Mouse (Mus musculus) retina, postnatal 1 day (tissue): ENCODE results near the gene Tspan5.

Source experiments
- DNase-seq: peaks from one replicate; pipeline ENCODE4 v3.0.0-alpha.2; 2012

Tspan5 gene

DNA sequence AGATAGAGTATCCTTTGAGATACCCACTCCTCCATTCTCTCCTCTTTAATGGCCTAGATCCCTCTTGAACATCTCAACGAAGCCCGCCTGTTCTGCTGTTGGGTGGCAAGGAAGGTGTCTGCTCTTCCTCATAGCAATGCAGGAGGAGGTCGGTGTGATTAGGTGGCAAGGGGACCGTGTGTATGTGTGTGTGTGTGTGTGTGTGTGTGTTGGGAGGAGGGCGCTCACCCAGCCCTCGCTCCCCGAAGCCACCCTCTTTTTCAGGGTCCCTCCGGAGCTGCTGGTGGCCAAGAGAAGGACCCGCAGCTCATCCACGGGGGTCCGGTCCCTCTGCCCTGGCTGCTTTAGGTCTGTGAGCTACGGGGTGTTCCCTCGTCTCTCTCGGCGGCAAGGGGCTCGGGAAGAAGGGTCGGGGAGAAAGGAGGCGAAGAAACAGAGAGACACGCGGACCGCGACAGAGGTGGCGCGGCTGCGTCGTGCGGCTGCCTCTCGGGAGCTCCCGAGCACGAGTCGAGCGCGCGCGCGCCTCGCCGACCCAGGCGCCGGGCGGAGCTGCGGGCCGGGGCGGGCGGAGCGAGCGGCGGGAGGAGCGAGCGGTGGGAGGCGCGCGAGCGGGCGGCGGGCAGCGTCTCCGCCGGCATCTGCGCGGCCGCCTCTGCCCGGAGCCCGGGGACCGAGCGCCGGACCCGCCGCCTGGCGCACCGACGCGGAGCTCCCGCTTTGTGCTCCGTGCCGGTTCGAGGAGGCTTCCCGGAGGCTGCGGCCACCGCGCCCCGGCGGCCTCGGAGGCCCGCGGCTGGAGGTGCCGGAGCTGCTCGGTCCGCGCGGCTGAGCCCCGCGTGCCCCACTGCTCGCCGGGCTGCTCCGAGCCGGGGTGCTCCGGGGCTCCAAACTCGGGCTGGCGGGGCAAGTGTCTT, at the start of gene Tspan5:
Tspan5 (plus strand) TSS at position 547 of the 917 bp plus-strand sequence.
- DNase-seq: peak; percentile 89

- no peak for DNase-seq
Measured at GRCm38 (mm10) chr3:138692302-138692701, 49.7 kb upstream of the Tspan5 start.

- DNase-seq: peak; percentile 25
Measured at GRCm38 (mm10) chr3:138703399-138703798, 38.6 kb upstream of the Tspan5 start.

- DNase-seq: peak; percentile 60
Measured at GRCm38 (mm10) chr3:138704469-138704868, 37.5 kb upstream of the Tspan5 start.

DNA sequence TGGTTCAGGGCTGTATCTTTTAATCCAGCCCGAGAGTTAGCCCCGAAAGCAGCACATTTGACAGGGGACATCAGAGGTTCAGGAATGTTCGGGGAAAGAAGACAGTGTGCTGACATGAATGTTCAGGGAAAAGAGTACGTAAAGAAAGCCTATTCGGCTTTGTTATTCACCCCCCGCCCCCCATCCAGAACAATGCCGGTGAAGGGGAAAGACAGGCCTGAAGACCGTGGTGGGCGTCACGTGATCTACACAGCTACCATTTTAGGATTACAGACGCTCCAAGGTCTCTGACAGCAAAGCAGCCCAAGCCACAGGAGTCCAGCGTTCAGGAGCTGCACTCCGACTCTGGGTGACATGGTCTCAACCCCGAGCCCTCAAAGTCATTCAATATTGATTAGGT, 36.1 kb upstream of the Tspan5 start:
- DNase-seq: peak; percentile 17

DNA sequence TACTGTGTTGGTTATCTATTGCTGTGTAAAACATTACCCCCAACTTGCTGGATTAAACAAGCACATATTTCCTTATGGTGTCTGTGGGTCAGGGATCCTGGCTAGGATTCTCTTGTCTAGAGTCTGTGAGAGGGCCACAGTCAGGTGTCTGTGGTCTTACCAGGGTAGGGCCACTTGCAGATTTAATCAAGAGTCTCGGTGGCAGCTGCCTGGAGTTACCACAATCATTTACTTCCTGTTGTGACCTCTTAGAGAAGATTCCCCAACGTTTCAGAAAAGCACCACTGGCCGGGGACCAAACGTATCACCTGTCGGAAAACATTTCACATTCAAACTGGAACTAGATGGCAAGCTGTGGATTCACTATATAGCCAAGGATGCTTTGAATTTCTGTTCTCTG, 32.8 kb upstream of the Tspan5 start:
- DNase-seq: no peak

DNA sequence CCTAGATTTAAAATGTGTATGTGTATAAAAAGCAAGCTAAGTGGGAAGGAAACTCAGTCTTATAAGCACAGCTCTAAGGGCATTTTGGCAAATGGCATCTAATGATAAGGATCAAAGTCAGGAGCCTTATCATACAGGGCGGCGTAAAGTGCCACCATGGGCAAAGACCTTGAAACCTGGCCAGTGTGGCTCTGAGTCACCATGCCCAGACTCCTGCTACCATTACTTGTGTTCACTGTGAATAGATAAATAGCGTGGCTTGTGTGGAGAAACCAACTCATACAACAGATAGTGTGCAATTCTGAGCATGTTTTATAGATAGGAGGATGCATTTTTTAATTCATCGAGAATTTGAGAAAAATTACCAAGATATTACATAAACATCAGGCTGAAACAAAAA, 30.0 kb upstream of the Tspan5 start:
- no peak for DNase-seq

DNA sequence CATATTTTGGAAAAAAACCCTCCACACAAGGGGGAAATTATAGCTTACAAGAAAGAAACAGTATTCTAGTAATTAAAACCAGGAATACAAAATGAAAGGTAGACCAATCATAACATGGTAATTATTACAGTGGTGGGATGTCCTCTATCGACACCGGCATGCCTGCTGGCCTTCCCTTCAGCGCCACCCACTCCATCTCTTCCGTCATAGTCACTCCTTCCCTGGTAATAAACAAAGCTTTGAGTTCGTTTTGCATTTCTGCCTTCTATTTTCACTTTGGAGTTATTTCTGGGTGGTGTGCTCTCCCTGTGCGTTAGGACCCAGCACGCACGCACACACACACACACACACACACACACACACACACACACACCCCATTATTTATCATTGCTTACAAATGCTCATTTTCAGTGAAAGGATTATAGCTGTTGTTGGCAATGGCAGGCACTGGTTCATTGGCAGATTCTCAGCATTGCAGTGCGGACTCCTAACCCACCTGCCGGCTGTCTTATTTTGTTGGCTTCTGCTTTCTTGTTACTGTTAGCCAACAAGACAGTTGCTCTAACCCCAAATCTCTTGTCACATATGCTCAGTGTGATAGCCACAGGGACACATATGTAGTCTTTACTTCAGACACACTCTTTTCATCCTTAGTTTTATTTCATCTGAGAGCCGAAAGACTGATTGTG, 29.4 kb upstream of the Tspan5 start:
- DNase-seq: no peak

DNA sequence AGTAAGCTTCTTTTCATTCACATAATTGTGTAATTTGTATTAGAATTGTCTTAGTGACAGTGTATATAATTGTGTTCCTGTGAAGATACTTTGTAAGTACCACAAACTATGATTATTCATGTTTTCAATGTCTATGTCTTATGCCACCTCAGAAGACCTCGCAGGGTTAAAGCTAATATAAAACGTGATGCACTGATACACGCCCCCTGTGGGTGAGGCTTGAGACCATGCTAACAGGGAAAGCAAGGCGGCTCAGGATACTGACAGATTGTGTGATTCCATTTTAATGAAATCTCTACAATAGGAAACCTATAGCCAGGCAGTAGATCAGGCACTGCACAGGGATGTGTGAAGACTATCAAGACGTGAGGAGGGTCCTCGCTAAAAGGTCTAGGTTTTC, 28.9 kb upstream of the Tspan5 start:
- no peak for DNase-seq

DNA sequence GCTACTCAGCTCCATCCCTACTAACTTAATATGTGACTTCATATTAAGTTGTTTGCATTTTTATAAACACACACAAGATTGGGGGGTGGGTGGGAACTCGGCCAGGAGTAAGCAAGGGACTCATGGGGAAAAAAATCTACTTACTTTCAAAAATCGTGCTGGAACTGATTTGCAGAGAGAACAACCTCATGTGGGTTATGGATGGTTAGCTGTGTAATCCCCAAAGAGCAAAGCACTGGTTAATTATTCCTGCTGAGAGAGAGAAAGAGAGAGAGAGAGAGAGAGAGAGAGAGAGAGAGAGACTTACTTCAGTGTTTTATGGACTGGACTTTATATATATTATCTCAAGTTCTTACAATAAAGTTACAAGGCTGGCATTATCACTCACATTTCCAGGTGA, 27.2 kb upstream of the Tspan5 start:
- DNase-seq: no peak

DNA sequence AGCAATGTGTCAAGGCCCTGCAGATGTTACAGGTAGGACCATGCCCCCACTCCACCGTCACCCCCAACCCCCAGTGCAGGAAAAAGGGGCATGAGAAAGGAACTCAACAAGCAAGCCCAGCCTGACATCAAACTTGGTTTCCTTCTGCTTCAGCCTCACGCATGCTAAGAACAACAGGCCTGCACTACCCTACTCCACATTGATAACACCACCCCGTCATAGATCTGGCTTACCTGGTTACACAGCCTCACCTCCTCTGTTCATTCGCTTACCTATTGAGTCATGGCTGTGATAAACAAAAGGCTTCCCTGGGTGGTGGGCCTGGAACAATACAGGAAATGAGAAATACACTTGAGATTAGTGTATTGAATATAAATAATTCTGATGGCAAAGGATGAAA, 26.8 kb upstream of the Tspan5 start:
- no peak for DNase-seq

GRCm38 (mm10) chr3:138717040-138717439, 25.0 kb upstream of the Tspan5 start:
- no peak for DNase-seq

GRCm38 (mm10) chr3:138722152-138722551, 19.8 kb upstream of the Tspan5 start:
- DNase-seq: no peak

DNA sequence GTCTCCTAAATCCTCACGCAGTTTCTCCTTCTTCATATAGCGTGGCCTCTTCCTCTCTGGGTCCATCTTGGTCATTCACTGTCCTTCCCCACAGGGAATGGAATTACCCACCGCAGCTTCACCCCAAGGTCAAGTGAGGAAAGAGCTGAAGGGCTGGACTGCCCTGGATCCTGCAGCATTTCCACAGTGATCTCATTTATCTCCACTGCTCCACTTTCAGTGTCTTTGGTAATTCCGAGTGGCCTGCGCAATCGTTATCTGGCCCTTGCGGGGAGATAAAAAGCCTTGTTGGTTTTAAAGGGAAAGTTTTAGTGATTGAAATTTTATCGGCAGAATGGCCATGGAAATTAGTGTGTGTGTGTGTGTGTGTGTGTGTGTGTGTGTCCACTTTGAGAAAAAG, 14.4 kb upstream of the Tspan5 start:
- DNase-seq: no peak

- DNase-seq: no peak
Measured at GRCm38 (mm10) chr3:138728840-138729239, 13.2 kb upstream of the Tspan5 start.

DNA sequence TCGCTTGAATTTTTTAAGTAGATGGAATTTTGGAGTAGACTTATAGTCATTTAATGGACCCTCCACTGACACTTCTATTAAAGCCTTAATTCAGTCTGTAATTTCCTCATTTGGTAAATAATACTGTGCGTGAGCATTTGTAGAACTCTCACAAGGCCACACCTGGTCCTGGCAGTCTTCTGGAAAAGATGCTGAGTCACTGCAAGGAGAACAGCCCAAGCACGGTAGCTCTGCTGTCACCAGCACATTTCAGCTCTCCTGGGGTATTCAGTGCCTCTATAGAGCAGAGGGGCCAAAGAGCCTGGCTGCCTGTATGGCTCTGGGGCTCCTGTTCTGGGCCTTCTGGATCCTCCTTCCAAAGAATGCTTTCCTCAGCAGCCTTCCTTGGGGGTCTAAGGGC, 11.2 kb upstream of the Tspan5 start:
- no peak for DNase-seq

DNA sequence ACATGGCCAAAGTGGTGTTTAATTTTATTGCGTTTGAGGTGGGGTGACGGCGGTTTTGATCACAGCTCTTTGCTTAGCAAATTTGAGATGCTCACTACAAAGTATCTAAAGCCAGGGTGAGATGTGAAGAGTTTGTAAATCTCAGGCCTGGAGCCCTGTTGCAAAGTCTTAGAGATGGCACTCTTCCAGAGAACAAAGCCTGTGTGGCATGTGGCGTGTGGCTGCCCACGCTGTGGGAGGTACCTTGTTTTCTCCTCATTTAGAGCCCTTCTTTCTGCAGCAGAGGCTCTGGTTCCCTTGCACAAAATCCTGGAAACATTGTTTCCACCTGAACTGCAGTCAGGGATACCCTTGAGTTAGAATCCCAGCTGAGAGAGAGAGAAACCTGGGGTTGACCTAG, 6.2 kb upstream of the Tspan5 start:
- no peak for DNase-seq

DNA sequence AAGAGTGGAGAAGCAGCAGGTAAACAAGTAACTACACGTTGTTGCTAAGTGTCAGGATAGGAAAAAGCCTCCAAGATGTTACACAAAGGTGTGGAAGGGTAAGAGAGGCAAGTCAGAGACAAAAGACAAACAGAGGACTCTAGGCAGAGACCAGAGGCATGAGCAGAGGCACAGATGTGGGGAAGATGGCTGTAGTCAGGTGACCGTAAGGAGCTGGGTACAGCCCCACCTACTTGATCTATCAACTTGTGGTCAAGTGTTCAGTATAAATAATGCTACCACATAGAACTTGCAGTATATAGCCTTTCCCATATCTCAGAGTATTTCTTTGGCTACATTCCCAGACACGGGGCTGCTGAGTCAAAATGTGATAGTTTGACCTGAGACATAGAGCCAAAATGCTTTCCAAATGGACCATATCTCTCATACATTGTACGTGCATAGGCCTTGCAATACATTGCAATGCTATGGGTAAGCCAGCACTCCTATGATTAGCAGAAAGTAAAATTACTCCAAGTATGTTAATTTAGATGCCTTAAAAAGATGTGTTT, 2.8 kb upstream of the Tspan5 start:
- no peak for DNase-seq

DNA sequence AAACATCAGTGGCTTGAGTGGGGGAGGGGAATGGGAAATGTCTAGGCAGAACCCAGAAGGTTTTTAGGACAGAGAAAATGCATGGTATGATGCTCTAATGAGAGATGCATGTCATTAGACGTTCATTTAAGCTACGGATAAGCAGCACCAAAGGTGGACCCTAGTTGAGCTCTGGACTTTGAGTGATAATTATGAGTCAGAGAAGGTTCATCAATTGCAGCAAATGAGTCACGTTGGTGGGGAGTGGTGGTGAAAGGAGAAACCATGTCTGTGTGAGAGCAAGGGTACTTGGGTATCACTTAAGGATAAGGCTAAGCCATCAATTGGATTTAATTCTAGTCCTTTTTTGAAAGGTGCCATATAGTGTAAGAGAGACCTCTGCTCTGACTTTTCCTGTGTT, 1.7 kb upstream of the Tspan5 start:
- DNase-seq: no peak

GRCm38 (mm10) chr3:138740843-138741540, 1.0 kb upstream of the Tspan5 start:
- no peak for DNase-seq

- DNase-seq: no peak
Measured at GRCm38 (mm10) chr3:138742566-138742930, 553 bp downstream of the Tspan5 start.

DNA sequence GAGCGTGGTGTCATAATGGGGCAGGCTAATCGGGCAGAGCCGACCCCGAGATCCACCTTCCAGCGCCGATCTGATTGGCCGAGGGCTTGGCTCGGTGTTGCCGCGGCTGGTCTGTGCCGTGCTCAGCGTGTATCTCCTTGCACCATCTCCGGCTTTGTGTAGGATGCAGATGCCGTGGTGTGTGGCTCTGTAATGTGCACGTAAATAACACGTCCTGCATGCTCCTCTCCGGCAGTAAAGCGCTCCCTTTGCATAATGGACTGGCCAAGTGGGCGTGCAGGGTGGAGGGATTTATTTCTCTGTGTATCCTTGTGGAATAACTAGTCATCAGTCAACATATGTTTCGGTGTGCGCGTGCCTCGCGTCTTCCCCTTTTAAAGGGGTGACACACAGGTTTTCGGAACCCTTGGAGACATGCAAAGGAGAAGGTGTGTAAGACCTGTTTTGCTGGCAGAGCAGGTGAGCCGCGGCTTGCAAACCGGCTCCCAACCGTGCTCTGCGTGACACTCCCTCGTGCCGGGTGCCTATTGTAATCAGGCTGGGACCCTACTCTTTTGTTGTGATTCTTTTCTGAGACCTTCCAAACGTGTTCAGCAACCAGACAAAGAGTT, 1.2 kb downstream of the Tspan5 start:
- peak; percentile 87 for DNase-seq
